In the genomic region with DNA sequence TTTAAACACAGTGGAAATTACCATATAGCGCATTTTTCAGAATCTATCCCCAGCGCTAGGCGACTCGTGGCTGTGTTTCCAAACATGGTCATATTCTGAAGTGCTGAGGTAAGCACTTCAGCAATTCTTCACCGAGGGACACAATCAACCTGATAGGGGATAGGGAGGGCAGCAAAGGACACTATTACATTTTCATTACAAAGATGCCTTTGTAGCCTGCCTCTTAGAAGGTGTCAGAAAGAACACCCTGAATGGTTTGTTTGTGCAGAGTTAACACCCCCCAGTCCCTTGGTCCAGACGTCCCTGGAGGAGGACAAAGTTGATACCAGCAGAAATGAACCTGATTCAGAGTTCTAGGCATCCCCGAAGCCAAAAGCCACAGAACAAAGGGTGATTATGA, we compare ENCODE assay signal across 26 mouse cellular contexts. TPM values are rescaled to one million over a fixed set of nuclear protein-coding genes. Genes with fewer than 3 reads are reported as not detected.
DNase-seq lines count a peak whose midpoint lies in the region; ATAC-seq and TF ChIP-seq lines count a peak whose summit lies in the region.
"Had no signal": no experiment of that assay in that cellular context is flagged by ENCODE, and none has a peak within 500 bp of the region (broad histone marks: within the 10 kb centered on the region; RNA-seq: fewer than 3 reads in every experiment).

No protein-coding gene starts in this region.

- WGBS in midbrain, embryonic 11.5 days: 80% methylated on average over 7 of the region's 7 CpGs
- WGBS in midbrain, embryonic 14.5 days: 77% methylated on average over 7 of the region's 7 CpGs

- H3K4me3 ChIP-seq in midbrain, embryonic 11.5 days (ENCODE audit: low read depth, low read length): no peak overlapping the region
- H3K4me3 ChIP-seq in midbrain, embryonic 14.5 days (replicated peaks; ENCODE audit: low read depth, low read length): no peak overlapping the region
- no peak overlapping the region for H3K4me3 ChIP-seq in CH12.LX (replicated peaks in 1 of 3; ENCODE audit: low read depth in 2 of 3, low read length in 2 of 3, poor library complexity in 1 of 3)
- no peak overlapping the region for H3K4me3 ChIP-seq in ES-E14 (ENCODE audit: insufficient read depth in 1 of 2, low read depth in 1 of 2, low read length in 2 of 2, poor library complexity in 1 of 2, severe bottlenecking in 1 of 2)
- H3K4me3 ChIP-seq: embryonic facial prominence, embryonic 13.5 days; embryonic facial prominence, embryonic 15.5 days; erythroblast, embryonic 14.5 days; forebrain, embryonic 10.5 days; forebrain, embryonic 12.5 days had no signal

- in situ Hi-C loops in CH12.LX (cut with MboI; ENCODE audit: low pct_ligation_motif_present, low pct_unique_long_range_greater_than_20kb, low sequenced_read_pairs) (no loop called here), ES-E14 (cut with MboI; ENCODE audit: low sequenced_read_pairs in 2 of 2, unreplicated experiment in 2 of 2) (no loop called here)

- TF ChIP-seq POLR2A in CH12.LX (IDR thresholded peaks at IDR 0.05; ENCODE audit: low read depth, low read length): no peak

- H3K9me3 ChIP-seq in midbrain, embryonic 11.5 days (ENCODE audit: control insufficient read depth, low read length): no peaks in the 10 kb centered on the region
- H3K9me3 ChIP-seq in midbrain, embryonic 14.5 days (ENCODE audit: control insufficient read depth, low read length): no peaks in the 10 kb centered on the region
- H3K9me3 ChIP-seq in CH12.LX (replicated peaks; ENCODE audit: low read length) (no peaks in the 10 kb centered on the region), ES-E14 (ENCODE audit: control insufficient read depth, insufficient read depth, low read depth, low read length) (no peaks in the 10 kb centered on the region)
- H3K9me3 ChIP-seq: embryonic facial prominence, embryonic 13.5 days; embryonic facial prominence, embryonic 15.5 days; forebrain, embryonic 10.5 days; forebrain, embryonic 12.5 days had no signal

- no peak for TF ChIP-seq EP300 in CH12.LX (IDR thresholded peaks at IDR 0.05; ENCODE audit: low read length)

- no peaks in the 10 kb centered on the region for H3K79me2 ChIP-seq in CH12.LX (replicated peaks; ENCODE audit: control insufficient read depth, extremely low read depth, insufficient read depth, poor library complexity, severe bottlenecking)

- TF ChIP-seq CTCF in CH12.LX (conservative IDR thresholded peaks at IDR 0.05 in 1 of 2, IDR thresholded peaks at IDR 0.05 in 1 of 2; ENCODE audit: low read depth in 2 of 2, low read length in 2 of 2): no peak

- H3K4me2 ChIP-seq in midbrain, embryonic 11.5 days: no peak overlapping the region
- no peak overlapping the region for H3K4me2 ChIP-seq in midbrain, embryonic 14.5 days (ENCODE audit: low read length)
- no peak overlapping the region for H3K4me2 ChIP-seq in CH12.LX (ENCODE audit: insufficient read depth, low read depth, poor library complexity, severe bottlenecking)
- H3K4me2 ChIP-seq: embryonic facial prominence, embryonic 13.5 days; embryonic facial prominence, embryonic 15.5 days; forebrain, embryonic 12.5 days had no signal

- no peaks in the 10 kb centered on the region for H3K36me3 ChIP-seq in midbrain, embryonic 11.5 days (ENCODE audit: control insufficient read depth, insufficient read depth, low read length)
- no peaks in the 10 kb centered on the region for H3K36me3 ChIP-seq in midbrain, embryonic 14.5 days (ENCODE audit: control insufficient read depth, insufficient read depth, low read length)
- H3K36me3 ChIP-seq in CH12.LX (replicated peaks in 1 of 2; ENCODE audit: control insufficient read depth in 1 of 2, insufficient read depth in 1 of 2, low read length in 1 of 2): no peaks in the 10 kb centered on the region
- H3K36me3 ChIP-seq in ES-E14 (ENCODE audit: control insufficient read depth, insufficient read depth, low read length, poor library complexity, severe bottlenecking): no peaks in the 10 kb centered on the region
- H3K36me3 ChIP-seq: embryonic facial prominence, embryonic 13.5 days; embryonic facial prominence, embryonic 15.5 days; forebrain, embryonic 10.5 days; forebrain, embryonic 12.5 days had no signal

- no peaks in the 10 kb centered on the region for H3K4me1 ChIP-seq in midbrain, embryonic 11.5 days (ENCODE audit: control insufficient read depth, insufficient read depth, low read length)
- H3K4me1 ChIP-seq in midbrain, embryonic 14.5 days (ENCODE audit: control insufficient read depth, insufficient read depth, low read length): no peaks in the 10 kb centered on the region
- H3K4me1 ChIP-seq in CH12.LX (ENCODE audit: control insufficient read depth in 1 of 2, insufficient read depth in 2 of 2) (peaks cover 0 to 5% of the 10 kb centered on the region in 2 experiments; a peak in 1 of 4 replicates), ES-E14 (ENCODE audit: control insufficient read depth in 2 of 2, insufficient read depth in 2 of 2, low read length in 2 of 2, poor library complexity in 1 of 2) (peaks cover 2 to 8% of the 10 kb centered on the region in 2 experiments; a peak in 2 of 4 replicates)
- H3K4me1 ChIP-seq: embryonic facial prominence, embryonic 13.5 days; embryonic facial prominence, embryonic 15.5 days; forebrain, embryonic 10.5 days; forebrain, embryonic 12.5 days had no signal

- DNase-seq in midbrain, embryonic 11.5 days (ENCODE audit: low spot score, missing footprints): peak; percentile 66
- DNase-seq in midbrain, embryonic 14.5 days: no peak
- no peak for DNase-seq in CH12.LX (ENCODE audit: extremely low read depth)
- DNase-seq in ES-E14 (ENCODE audit: low read depth, low spot score): no peak
- no peak for DNase-seq in layer of hippocampus, adult 9-10 months (ENCODE audit: low spot score)
- DNase-seq: adrenal gland, adult 2 months; adrenal gland, postnatal 10 days; adrenal gland, postnatal 25 days; cerebellum, adult 11 months; cerebellum, adult 18-20 months; cerebellum, adult 8-10 months; cerebellum, adult 9-11 months; cerebellum, postnatal 14 days; cerebellum, postnatal 36 days; embryo, embryonic 11 days had no signal

- ATAC-seq in midbrain, embryonic 11.5 days (ENCODE audit: low FRiP score): no peak
- ATAC-seq in midbrain, embryonic 14.5 days (ENCODE audit: low FRiP score, low TSS enrichment): no peak
- no peak for ATAC-seq in frontal cortex, adult (ENCODE audit: low TSS enrichment)
- ATAC-seq: forebrain, embryonic 14.5 days; forebrain, embryonic 16.5 days had no signal

- H3K27me3 ChIP-seq in midbrain, embryonic 11.5 days (ENCODE audit: control insufficient read depth, insufficient read depth, low read length): no peaks in the 10 kb centered on the region
- no peaks in the 10 kb centered on the region for H3K27me3 ChIP-seq in midbrain, embryonic 14.5 days (ENCODE audit: control insufficient read depth, insufficient read depth, low read length)
- peaks cover 2% of the 10 kb centered on the region for H3K27me3 ChIP-seq in CH12.LX (replicated peaks)
- H3K27me3 ChIP-seq: embryonic facial prominence, embryonic 15.5 days; forebrain, embryonic 12.5 days had no signal

- no peak for TF ChIP-seq RAD21 in CH12.LX (IDR thresholded peaks at IDR 0.05; ENCODE audit: low read depth, low read length)

- no peak overlapping the region for H3K27ac ChIP-seq in midbrain, embryonic 11.5 days (ENCODE audit: low read depth, low read length)
- H3K27ac ChIP-seq in midbrain, embryonic 14.5 days (replicated peaks; ENCODE audit: low read depth, low read length): no peak overlapping the region
- H3K27ac ChIP-seq in CH12.LX (ENCODE audit: insufficient read depth, low read depth) (no peak overlapping the region), ES-E14 (ENCODE audit: insufficient read depth, low read depth, low read length, poor library complexity, severe bottlenecking) (no peak overlapping the region)
- H3K27ac ChIP-seq: embryonic facial prominence, embryonic 13.5 days; embryonic facial prominence, embryonic 15.5 days; forebrain, embryonic 10.5 days; forebrain, embryonic 12.5 days had no signal

- no peak overlapping the region for H3K9ac ChIP-seq in midbrain, embryonic 11.5 days (ENCODE audit: low read length)
- no peak overlapping the region for H3K9ac ChIP-seq in midbrain, embryonic 14.5 days (replicated peaks; ENCODE audit: low read length)
- no peak overlapping the region for H3K9ac ChIP-seq in CH12.LX (ENCODE audit: insufficient read depth, low read depth)
- no peak overlapping the region for H3K9ac ChIP-seq in ES-E14 (ENCODE audit: insufficient read depth, low read depth, low read length, poor library complexity, severe bottlenecking)
- H3K9ac ChIP-seq: embryonic facial prominence, embryonic 13.5 days; embryonic facial prominence, embryonic 15.5 days; forebrain, embryonic 12.5 days had no signal

- dilution Hi-C loops in CH12.LX (cut with MboI; ENCODE audit: extremely low pct_ligation_motif_present, extremely low pct_unique_long_range_greater_than_20kb, low sequenced_read_pairs): no loop called here

TF ChIP-seq in CH12.LX, 34 proteins besides CTCF, POLR2A, EP300 and RAD21 (continues in another document):
- TF ChIP-seq MAZ (IDR thresholded peaks at IDR 0.05; ENCODE audit: low read depth, low read length) (no peak), KAT2A (IDR thresholded peaks at IDR 0.05; ENCODE audit: insufficient replicate concordance, low read length) (no peak)

TF ChIP-seq in ES-E14, 5 proteins besides CTCF, POLR2A, EP300 and RAD21:
- TF ChIP-seq ZNF384 (IDR thresholded peaks at IDR 0.05; ENCODE audit: low read depth, low read length) (no peak), MAFK (IDR thresholded peaks at IDR 0.05; ENCODE audit: insufficient read depth, low read depth, low read length) (peak; percentile 56; the same call in 1 of the 2 replicates)

RNA-seq across cellular contexts. Expression of gene Trank1, which starts 15.1 kb away (rescaled TPM):
- polyA plus RNA-seq in midbrain, embryonic 11.5 days (2014; fragmentation: Nextera tagmentation; extraction: Ambion mirVana): 0.26 and 0.37 TPM in 2 replicates
- polyA plus RNA-seq in midbrain, embryonic 14.5 days (2014; fragmentation: Nextera tagmentation; extraction: Ambion mirVana): 14.2 and 18.1 TPM in 2 replicates
- total RNA-seq in CH12.LX (2012; rRNA removed) (0.34 and 0.38 TPM in 2 replicates), CH12.LX (2014; rRNA removed) (0.13 and 0.27 TPM in 2 replicates), ES-E14 (2012; rRNA removed) (0.76 and 0.95 TPM in 2 replicates)
- 0.66 and 0.71 TPM in 2 replicates for polyA plus RNA-seq in CH12.LX (2012; ENCODE audit: insufficient read length, low read depth)
- total RNA-seq: common myeloid progenitor, adult 5-6 weeks; MEL had no signal
- polyA plus RNA-seq: C2C12; erythroblast, embryonic 14.5 days had no signal

RNA-seq across cellular contexts. Expression of gene Epm2aip1, which starts 24.7 kb away (rescaled TPM):
- polyA plus RNA-seq in midbrain, embryonic 11.5 days (2014; fragmentation: Nextera tagmentation; extraction: Ambion mirVana): 42.3 and 50.4 TPM in 2 replicates
- polyA plus RNA-seq in midbrain, embryonic 14.5 days (2014; fragmentation: Nextera tagmentation; extraction: Ambion mirVana): 77.0 and 93.4 TPM in 2 replicates
- total RNA-seq in CH12.LX (2012; rRNA removed) (8.9 and 9.3 TPM in 2 replicates), CH12.LX (2014; rRNA removed) (11.2 and 12.2 TPM in 2 replicates), ES-E14 (2012; rRNA removed) (9.4 and 9.6 TPM in 2 replicates)
- polyA plus RNA-seq in CH12.LX (2012; ENCODE audit: insufficient read length, low read depth): 8.9 and 11.4 TPM in 2 replicates

RNA-seq across cellular contexts. Expression of gene Mlh1, which starts 24.8 kb away (rescaled TPM):
- 53.3 and 55.4 TPM in 2 replicates for polyA plus RNA-seq in midbrain, embryonic 11.5 days (2014; fragmentation: Nextera tagmentation; extraction: Ambion mirVana)
- 25.0 and 30.4 TPM in 2 replicates for polyA plus RNA-seq in midbrain, embryonic 14.5 days (2014; fragmentation: Nextera tagmentation; extraction: Ambion mirVana)
- total RNA-seq in CH12.LX (2012; rRNA removed) (25.7 and 33.0 TPM in 2 replicates), CH12.LX (2014; rRNA removed) (54.8 and 57.9 TPM in 2 replicates), ES-E14 (2012; rRNA removed) (27.8 and 35.0 TPM in 2 replicates)
- polyA plus RNA-seq in CH12.LX (2012; ENCODE audit: insufficient read length, low read depth): 46.3 and 50.2 TPM in 2 replicates
